Mouse (Mus musculus) MEL (cell line): ENCODE results near the gene Fbxo4. TPM values are rescaled to one million over a fixed set of nuclear protein-coding genes. Genes with fewer than 3 reads are reported as not detected.

Experiments used
- DNase-seq: peaks from one replicate; pipeline ENCODE4 v3.0.0; 2011; ENCODE audit warnings: low read depth, low spot score
- H3K27ac ChIP-seq: 2 replicates; pipeline ENCODE4 v1.5.1; 2012; ENCODE audit warnings: low read depth, mild to moderate bottlenecking, control low read depth, low read length, moderate library complexity; ENCODE audit not compliant: control insufficient read depth
- H3K27me3 ChIP-seq, 2 experiments: fragments of 150-350 bp in 1 of 2; sonication (generic) in 1 of 2; 2 replicates each; pipeline ENCODE4 v1.6.1; 2012; ENCODE audit warnings: low read length in 2 of 2, mild to moderate bottlenecking in 2 of 2, improper control_type of control experiment in 1 of 2, moderate library complexity in 1 of 2; ENCODE audit not compliant: insufficient read depth in 2 of 2, control insufficient read depth in 1 of 2
- H3K36me3 ChIP-seq, 2 experiments: 2 replicates each; pipeline ENCODE4 v1.6.1; 2012 to 2014; ENCODE audit warnings: low read length in 2 of 2, improper control_type of control experiment in 1 of 2, inconsistent platforms in 1 of 2, mild to moderate bottlenecking in 1 of 2; ENCODE audit not compliant: insufficient read depth in 2 of 2, control insufficient read depth in 1 of 2
- H3K4me1 ChIP-seq, 2 experiments: fragments of 150-350 bp in 1 of 2; sonication (generic) in 1 of 2; 2 replicates each; pipeline ENCODE4 v1.6.1; 2012; ENCODE audit warnings: low read length in 2 of 2, improper control_type of control experiment in 1 of 2, mild to moderate bottlenecking in 1 of 2; ENCODE audit not compliant: insufficient read depth in 2 of 2, control insufficient read depth in 1 of 2
- H3K4me3 ChIP-seq, 2 experiments: fragments of 150-350 bp in 1 of 2; sonication (generic) in 1 of 2; 2 replicates each; pipeline ENCODE4 v1.5.1; 2012; ENCODE audit warnings: low read depth in 2 of 2, low read length in 2 of 2, mild to moderate bottlenecking in 2 of 2, moderate library complexity in 2 of 2, control low read depth in 1 of 2, improper control_type of control experiment in 1 of 2; ENCODE audit not compliant: control insufficient read depth in 1 of 2, insufficient read depth in 1 of 2
- H3K79me2 ChIP-seq: 2 replicates; pipeline ENCODE4 v1.6.1; 2012; ENCODE audit warnings: mild to moderate bottlenecking, low read length, moderate library complexity; ENCODE audit not compliant: control insufficient read depth, poor library complexity, insufficient read depth
- H3K9ac ChIP-seq: 2 replicates; pipeline ENCODE4 v1.6.1; 2012; ENCODE audit warnings: low read depth, mild to moderate bottlenecking, control low read depth, low read length, moderate library complexity; ENCODE audit not compliant: control insufficient read depth, poor library complexity, severe bottlenecking
- H3K9me3 ChIP-seq: fragments of 150-350 bp; sonication (generic); replicated peaks from 2 replicates; pipeline ENCODE4 v1.6.1; 2012; ENCODE audit warnings: mild to moderate bottlenecking, low read length, improper control_type of control experiment, moderate library complexity; ENCODE audit not compliant: insufficient read depth
- CHD1 ChIP-seq: IDR thresholded peaks from 2 replicates; pipeline ENCODE4 v1.6.1; 2012; ENCODE audit warnings: low read depth, mild to moderate bottlenecking, inconsistent platforms, low read length, improper control_type of control experiment
- CHD2 ChIP-seq: IDR thresholded peaks from 2 replicates; pipeline ENCODE4 v1.6.1; 2011; ENCODE audit warnings: low read length, improper control_type of control experiment
- CTCF ChIP-seq, 3 experiments: IDR thresholded peaks in 2 of 3; conservative IDR thresholded peaks in 1 of 3; 2 replicates each; pipeline ENCODE4 v1.5.1; 2011 to 2012; ENCODE audit warnings: low read length in 3 of 3, low read depth in 2 of 3, mild to moderate bottlenecking in 2 of 3, improper control_type of control experiment in 1 of 3, inconsistent platforms in 1 of 3, mixed read lengths in 1 of 3, moderate library complexity in 1 of 3; ENCODE audit not compliant: control insufficient read depth in 1 of 3, insufficient read depth in 1 of 3, poor library complexity in 1 of 3, severe bottlenecking in 1 of 3
- ELF1 ChIP-seq: IDR thresholded peaks from 2 replicates; pipeline ENCODE4 v1.6.1; 2014; ENCODE audit warnings: low read depth, mild to moderate bottlenecking, inconsistent platforms, low read length, improper control_type of control experiment, moderate library complexity
- EP300 ChIP-seq, 2 experiments: IDR thresholded peaks; 2 replicates each; pipeline ENCODE4 v1.6.1; 2011; ENCODE audit warnings: improper control_type of control experiment in 2 of 2, low read length in 2 of 2, low read depth in 1 of 2, mild to moderate bottlenecking in 1 of 2
- GATA1 ChIP-seq: IDR thresholded peaks from 2 replicates; pipeline ENCODE4 v1.6.1; 2011; ENCODE audit warnings: low read depth, low read length, improper control_type of control experiment
- HCFC1 ChIP-seq: IDR thresholded peaks from 2 replicates; pipeline ENCODE4 v1.6.1; 2012; ENCODE audit warnings: low read depth, mild to moderate bottlenecking, inconsistent platforms, low read length, improper control_type of control experiment, moderate library complexity
- KAT2A ChIP-seq: conservative IDR thresholded peaks from 2 replicates; pipeline ENCODE4 v1.6.1; 2012; ENCODE audit warnings: low read depth, low read length, improper control_type of control experiment, inconsistent platforms
- MAFK ChIP-seq: IDR thresholded peaks from 2 replicates; pipeline ENCODE4 v1.6.1; 2011; ENCODE audit warnings: low read depth, mild to moderate bottlenecking, low read length, improper control_type of control experiment, borderline replicate concordance
- MAX ChIP-seq: IDR thresholded peaks from 2 replicates; pipeline ENCODE4 v1.6.1; 2011; ENCODE audit warnings: low read length, improper control_type of control experiment
- MAZ ChIP-seq: IDR thresholded peaks from 2 replicates; pipeline ENCODE4 v1.6.1; 2012; ENCODE audit warnings: low read depth, mild to moderate bottlenecking, inconsistent platforms, low read length, improper control_type of control experiment
- MEF2A ChIP-seq: IDR thresholded peaks from 2 replicates; pipeline ENCODE4 v1.6.1; 2014; ENCODE audit warnings: low read depth, mild to moderate bottlenecking, inconsistent platforms, low read length, improper control_type of control experiment; ENCODE audit not compliant: poor library complexity, insufficient replicate concordance, severe bottlenecking; ENCODE audit errors: extremely low read depth
- MXI1 ChIP-seq: IDR thresholded peaks from 2 replicates; pipeline ENCODE4 v1.6.1; 2011; ENCODE audit warnings: mild to moderate bottlenecking, low read depth, low read length, improper control_type of control experiment
- POLR2AphosphoS2 ChIP-seq: IDR thresholded peaks from 2 replicates; pipeline ENCODE4 v1.6.1; 2011; ENCODE audit warnings: low read length, improper control_type of control experiment
- RAD21 ChIP-seq: IDR thresholded peaks from 2 replicates; pipeline ENCODE4 v1.6.1; 2011; ENCODE audit warnings: mild to moderate bottlenecking, low read depth, low read length, improper control_type of control experiment
- RCOR1 ChIP-seq: IDR thresholded peaks from 2 replicates; pipeline ENCODE4 v1.6.1; 2012; ENCODE audit warnings: low read depth, mild to moderate bottlenecking, inconsistent platforms, low read length, improper control_type of control experiment
- SIN3A ChIP-seq: IDR thresholded peaks from 2 replicates; pipeline ENCODE4 v1.6.1; 2012; ENCODE audit warnings: low read length, improper control_type of control experiment, inconsistent platforms
- SMC3 ChIP-seq: IDR thresholded peaks from 2 replicates; pipeline ENCODE4 v1.6.1; 2011; ENCODE audit warnings: low read depth, low read length, improper control_type of control experiment
- TAL1 ChIP-seq: IDR thresholded peaks from 2 replicates; pipeline ENCODE4 v1.6.1; 2012; ENCODE audit warnings: mild to moderate bottlenecking, inconsistent platforms, low read length, moderate library complexity, mixed read lengths
- TCF12 ChIP-seq: IDR thresholded peaks from 2 replicates; pipeline ENCODE4 v1.6.1; 2014; ENCODE audit warnings: low read depth, mild to moderate bottlenecking, inconsistent platforms, low read length, improper control_type of control experiment, moderate library complexity
- USF1 ChIP-seq: IDR thresholded peaks from 2 replicates; pipeline ENCODE4 v1.6.1; 2014; ENCODE audit warnings: low read depth, mild to moderate bottlenecking, inconsistent platforms, low read length, improper control_type of control experiment, moderate library complexity
- ZKSCAN1 ChIP-seq: IDR thresholded peaks from 2 replicates; pipeline ENCODE4 v1.6.1; 2012; ENCODE audit warnings: low read depth, mild to moderate bottlenecking, inconsistent platforms, low read length, improper control_type of control experiment, moderate library complexity
- polyA plus RNA-seq, 2 experiments: library from polyadenylated mRNA; stranded (reverse) in 1 of 2; unstranded in 1 of 2; fragments of >175 nt in 1 of 2; fragments of >200 nt in 1 of 2; gene quantifications; 2 replicates each; pipeline versions ENCODE4 v1.2.1 to v1.2.4; 2012; ENCODE audit warnings: low replicate concordance in 2 of 2, low read depth in 1 of 2; ENCODE audit not compliant: insufficient read length in 2 of 2, insufficient read depth in 1 of 2, missing spikeins in 1 of 2
- total RNA-seq: library from RNA; depleted of rRNA; stranded (reverse); fragments of 300-350 nt; gene quantifications from 2 replicates; pipeline ENCODE4 v1.2.3, GENCODE M21; 2012

The Fbxo4 gene
- total and polyA plus RNA-seq, 3 experiments = 7.4 to 8.0 TPM; not detected in 1

- no peak for TF ChIP-seq TAL1
- no peak for TF ChIP-seq USF1
- 0 out of 2 replicates have a peak, but pooled peaks have one; percentile 6 for TF ChIP-seq KAT2A
- TF ChIP-seq POLR2AphosphoS2 = peak; percentile 8; the same call in 1 of the 2 replicates
Measured at GRCm38 (mm10) chr15:3994852-3995447, 15.6 kb upstream of the Fbxo4 start (continued).

GRCm38 (mm10) chr15:3987981-3988380 lies 8.6 kb upstream of the Fbxo4 start:
- Histone ChIP-seq H3K27me3 (no peaks in the 10 kb centered on the region), H3K27ac (no peak overlapping the region), H3K4me3 (no peak overlapping the region), H3K79me2 (no peaks in the 10 kb centered on the region), H3K9ac (no peak overlapping the region), H3K4me1 (no peaks in the 10 kb centered on the region; a peak in 2 of 4 replicates), H3K9me3 (no peaks in the 10 kb centered on the region), H3K36me3 (peaks cover 7 to 19% of the 10 kb centered on the region in 2 experiments)
- DNase-seq = peak; percentile 71
- TF ChIP-seq ZKSCAN1 = no peak
- TF ChIP-seq CTCF (IDR thresholded peaks at IDR 0.05 in 2 of 3, conservative IDR thresholded peaks at IDR 0.05 in 1 of 3; ENCODE audit: control insufficient read depth in 1 of 3, insufficient read depth in 1 of 3, low read depth in 2 of 3, low read length in 3 of 3, poor library complexity in 1 of 3, severe bottlenecking in 1 of 3) = peak; percentile 49 to 61 (median 50); a peak in 5 of 6 replicates
- peak; percentile 39 for TF ChIP-seq RAD21
- peak; percentile 54 for TF ChIP-seq SMC3

- H3K9ac ChIP-seq = no peak overlapping the region
- H3K4me1 ChIP-seq = peaks cover 2 to 4% of the 10 kb centered on the region in 2 experiments; a peak in 3 of 4 replicates
- H3K9me3 ChIP-seq = no peaks in the 10 kb centered on the region
- peaks cover 17 to 19% of the 10 kb centered on the region in 2 experiments for H3K36me3 ChIP-seq
- TF ChIP-seq CHD2 (no peak), CHD1 (no peak), ELF1 (no peak), MEF2A (no peak), TCF12 (no peak), GATA1 (no peak), MAZ (no peak), HCFC1 (no peak), MXI1 (no peak), SIN3A (no peak), SMC3 (no peak), EP300 (IDR thresholded peaks at IDR 0.05; ENCODE audit: low read depth in 1 of 2, low read length in 2 of 2) (no peak), MAX (no peak), RCOR1 (no peak), MAFK (no peak)
- H3K4me3 ChIP-seq = no peak overlapping the region
- no peaks in the 10 kb centered on the region for H3K27me3 ChIP-seq
- no peaks in the 10 kb centered on the region for H3K79me2 ChIP-seq
- no peak overlapping the region for H3K27ac ChIP-seq
- DNase-seq = no peak
Measured at GRCm38 (mm10) chr15:3984876-3985275, 5.5 kb upstream of the Fbxo4 start.
